Mouse (Mus musculus) retina, embryonic 14.5 days (tissue): ENCODE measurements around the gene Tmprss11d.
"Not testable (repeated sequence)": the region's sequence is repeated elsewhere in the genome, so short reads cannot be mapped to it uniquely, and the experiment has no call there.

Experiments
- DNase-seq: peaks from one replicate; pipeline ENCODE4 v3.0.0-alpha.2; 2015; ENCODE audit warnings: low spot score

Tmprss11d gene

GRCm38 (mm10) chr5:86373320-86373719, at the start of gene Tmprss11d:
TSS of gene Tmprss11d (minus strand) at chr5:86373420.
- no peak for DNase-seq

- peak; percentile 48 for DNase-seq
Measured at GRCm38 (mm10) chr5:86421323-86422028, 48.3 kb upstream of the Tmprss11d start.

GRCm38 (mm10) chr5:86419494-86419893, 46.3 kb upstream of the Tmprss11d start:
- DNase-seq, result peak; percentile 74

- no peak for DNase-seq
Measured at GRCm38 (mm10) chr5:86414280-86414679, 41.1 kb upstream of the Tmprss11d start.

- peak; percentile 68 for DNase-seq
Measured at GRCm38 (mm10) chr5:86410815-86411214, 37.6 kb upstream of the Tmprss11d start.

GRCm38 (mm10) chr5:86407941-86408340, 34.7 kb upstream of the Tmprss11d start:
- DNase-seq, result no peak

GRCm38 (mm10) chr5:86407191-86407590, 34.0 kb upstream of the Tmprss11d start:
- no peak for DNase-seq

- DNase-seq, result peak; percentile 94
Measured at GRCm38 (mm10) chr5:86359412-86359985, 13.7 kb downstream of the Tmprss11d start.

GRCm38 (mm10) chr5:86352966-86353365, 20.3 kb downstream of the Tmprss11d start:
- peak; percentile 97 for DNase-seq

GRCm38 (mm10) chr5:86318018-86318956, 54.9 kb downstream of the Tmprss11d start:
- DNase-seq, result not testable (repeated sequence)

GRCm38 (mm10) chr5:86306116-86306515, 67.1 kb downstream of the Tmprss11d start:
- DNase-seq, result no peak

GRCm38 (mm10) chr5:86303877-86304276, 69.3 kb downstream of the Tmprss11d start:
- no peak for DNase-seq

GRCm38 (mm10) chr5:86289208-86289607, 84.0 kb downstream of the Tmprss11d start, which contains the start of gene Tmprss11c:
TSS of gene Tmprss11c (minus strand) at chr5:86289308.
- DNase-seq, result no peak
